Mouse (Mus musculus) embryonic facial prominence, embryonic 11.5 days (tissue): ENCODE results near the gene Vdac1. TPM values are rescaled to one million over a fixed set of nuclear protein-coding genes. Genes with fewer than 3 reads are reported as not detected.
A peak's percentile ranks its signal among the peaks of the same experiment; 100 is the strongest.

Experiments used
- ATAC-seq: fragments of 200-750 bp; cut with Nextera tagmentation; replicated peaks from 2 replicates; pipeline ENCODE4 v1.8.0; 2017; ENCODE audit warnings: low read depth; ENCODE audit not compliant: insufficient number of reproducible peaks, low FRiP score, low TSS enrichment
- DNase-seq: peaks from one replicate; pipeline ENCODE4 v3.0.0-alpha.2; 2015; ENCODE audit warnings: low spot score
- H3K27ac ChIP-seq: fragments of 300-500 bp; sonication (generic); replicated peaks from 2 replicates; pipeline ENCODE4 v1.5.1; 2014; ENCODE audit warnings: mild to moderate bottlenecking, low read depth, low read length, control low read depth
- H3K27me3 ChIP-seq: fragments of 300-500 bp; sonication (generic); 2 replicates; pipeline ENCODE4 v1.6.1; 2014; ENCODE audit warnings: mild to moderate bottlenecking, low read length, moderate library complexity, mixed read lengths; ENCODE audit not compliant: control insufficient read depth, insufficient read depth
- H3K36me3 ChIP-seq: fragments of 300-500 bp; sonication (generic); replicated peaks from 2 replicates; pipeline ENCODE4 v1.6.1; 2014; ENCODE audit warnings: low read depth, mild to moderate bottlenecking, low read length, moderate library complexity, mixed read lengths; ENCODE audit not compliant: control insufficient read depth, insufficient read depth
- H3K4me1 ChIP-seq: fragments of 300-500 bp; sonication (generic); 2 replicates; pipeline ENCODE4 v1.6.1; 2014; ENCODE audit warnings: low read length, mixed read lengths; ENCODE audit not compliant: control insufficient read depth, insufficient read depth
- H3K4me2 ChIP-seq: fragments of 300-500 bp; sonication (generic); 2 replicates; pipeline ENCODE4 v1.6.1; 2014; ENCODE audit warnings: low read depth, mild to moderate bottlenecking, control low read depth, low read length, moderate library complexity
- H3K4me3 ChIP-seq: fragments of 300-500 bp; sonication (generic); 2 replicates; pipeline ENCODE4 v1.5.1; 2014; ENCODE audit warnings: low read depth, low read length, control low read depth
- H3K9ac ChIP-seq: fragments of 300-500 bp; sonication (generic); replicated peaks from 2 replicates; pipeline ENCODE4 v1.6.1; 2014; ENCODE audit warnings: mild to moderate bottlenecking, control low read depth, low read length
- H3K9me3 ChIP-seq: fragments of 300-500 bp; sonication (generic); replicated peaks from 2 replicates; pipeline ENCODE4 v1.6.1; 2016; ENCODE audit warnings: mild to moderate bottlenecking, low read length, inconsistent platforms, mixed read lengths; ENCODE audit not compliant: control insufficient read depth
- WGBS: fragments of 180-500 bp; shearing (Covaris S2); extraction: QIAGEN DNeasy Blood & Tissue Kit; methylation state at CpG from one replicate; pipeline ENCODE4 v1.1.7; 2014; 5-methylcytosine and 5-hydroxymethylcytosine counted together
- polyA plus RNA-seq: library from polyadenylated mRNA; unstranded; fragments of >200 nt; fragmentation: Nextera tagmentation; extraction: Ambion mirVana; gene quantifications from 2 replicates; pipeline ENCODE4 v1.2.1, GENCODE M21; 2014

Vdac1 gene
- polyA plus RNA-seq, 1 experiment from 2014 or later, result 222 TPM

GRCm38 (mm10) chr11:52368176-52368985 lies 7.7 kb downstream of the Vdac1 start:
- H3K9ac ChIP-seq, result no peak overlapping the region
- H3K4me2 ChIP-seq, result no peak overlapping the region
- DNase-seq (no peak), ATAC-seq (no peak)
- no peaks in the 10 kb centered on the region for H3K36me3 ChIP-seq
- H3K9me3 ChIP-seq, result no peaks in the 10 kb centered on the region
- no peaks in the 10 kb centered on the region for H3K27me3 ChIP-seq
- 77% methylated on average over 10 of the region's 10 CpGs for WGBS
- H3K4me3 ChIP-seq, result no peak overlapping the region
- H3K27ac ChIP-seq, result no peak overlapping the region
- peaks cover 2% of the 10 kb centered on the region; the same call in 1 of the 2 replicates for H3K4me1 ChIP-seq

GRCm38 (mm10) chr11:52369252-52370134 lies 8.8 kb downstream of the Vdac1 start:
- Histone ChIP-seq H3K4me3 (no peak overlapping the region), H3K4me2 (no peak overlapping the region), H3K27me3 (no peaks in the 10 kb centered on the region), H3K27ac (no peak overlapping the region), H3K36me3 (no peaks in the 10 kb centered on the region), H3K9me3 (no peaks in the 10 kb centered on the region), H3K9ac (no peak overlapping the region), H3K4me1 (peaks cover 2% of the 10 kb centered on the region; the same call in 1 of the 2 replicates)
- no peak for ATAC-seq
- no peak for DNase-seq
- WGBS, result 88% methylated on average over 9 of the region's 9 CpGs

DNA sequence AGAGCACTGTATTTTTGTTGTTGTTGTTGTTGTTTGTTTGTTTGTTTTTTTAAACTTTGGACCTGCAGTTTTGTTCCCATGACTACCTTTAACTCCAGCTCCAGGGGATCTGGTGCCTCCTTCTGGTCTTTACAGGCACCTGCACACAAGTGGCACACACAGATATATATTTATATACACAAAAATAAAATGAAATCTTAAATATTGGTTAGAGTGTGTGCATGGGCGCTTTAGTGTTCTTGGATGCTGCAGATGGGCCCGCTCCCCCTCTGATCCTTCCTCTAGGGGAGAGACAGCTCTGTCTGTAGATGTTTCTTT lies 9.4 kb downstream of the Vdac1 start:
- no peak overlapping the region for H3K27ac ChIP-seq
- H3K4me2 ChIP-seq, result no peak overlapping the region
- H3K9me3 ChIP-seq, result no peaks in the 10 kb centered on the region
- no peak overlapping the region for H3K9ac ChIP-seq
- H3K27me3 ChIP-seq, result no peaks in the 10 kb centered on the region
- H3K4me1 ChIP-seq, result no peaks in the 10 kb centered on the region; the same call in 1 of the 2 replicates
- H3K4me3 ChIP-seq, result no peak overlapping the region
- no peak for DNase-seq
- WGBS, result 96% methylated on average over 2 of the region's 2 CpGs
- H3K36me3 ChIP-seq, result no peaks in the 10 kb centered on the region
- ATAC-seq, result no peak

DNA sequence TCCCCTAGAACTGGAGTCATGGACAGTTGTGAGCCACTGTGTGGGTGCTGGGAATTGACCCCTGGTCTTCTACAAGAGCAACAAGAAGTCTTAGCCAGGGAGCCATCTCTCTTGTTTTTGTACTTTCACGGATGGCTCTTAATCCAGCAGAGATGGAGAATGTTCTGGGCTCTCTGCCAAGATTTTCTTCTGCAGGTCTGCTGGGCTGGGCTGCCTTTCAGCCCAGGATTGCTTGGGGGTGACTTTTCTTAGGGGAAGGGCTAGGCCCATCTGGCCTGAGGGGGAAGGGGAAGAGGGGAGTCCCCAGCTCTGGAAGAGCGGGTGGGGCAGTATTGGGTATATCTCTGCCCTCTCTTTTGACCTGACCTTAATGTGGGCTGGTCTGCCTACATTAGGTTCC lies 9.9 kb downstream of the Vdac1 start:
- no peak overlapping the region for H3K27ac ChIP-seq
- ATAC-seq, result no peak
- 65% methylated on average over 2 of the region's 2 CpGs for WGBS

GRCm38 (mm10) chr11:52373841-52374240 lies 13.2 kb downstream of the Vdac1 start:
- Histone ChIP-seq H3K4me2 (no peak overlapping the region), H3K27me3 (no peaks in the 10 kb centered on the region), H3K4me3 (no peak overlapping the region), H3K36me3 (no peaks in the 10 kb centered on the region; the same call in 1 of the 2 replicates), H3K4me1 (no peaks in the 10 kb centered on the region; the same call in 1 of the 2 replicates), H3K9ac (no peak overlapping the region), H3K9me3 (no peaks in the 10 kb centered on the region), H3K27ac (no peak overlapping the region)
- WGBS, result 76% methylated on average over 7 of the region's 7 CpGs
- no peak for DNase-seq
- no peak for ATAC-seq

More for the DNA sequence above, 9.9 kb downstream of the Vdac1 start:
- no peak overlapping the region for H3K4me3 ChIP-seq
- no peak overlapping the region for H3K4me2 ChIP-seq
- H3K36me3 ChIP-seq, result no peaks in the 10 kb centered on the region
- no peak for DNase-seq
- no peaks in the 10 kb centered on the region for H3K27me3 ChIP-seq
- H3K9me3 ChIP-seq, result no peaks in the 10 kb centered on the region
- H3K4me1 ChIP-seq, result no peaks in the 10 kb centered on the region; the same call in 1 of the 2 replicates
- no peak overlapping the region for H3K9ac ChIP-seq

DNA sequence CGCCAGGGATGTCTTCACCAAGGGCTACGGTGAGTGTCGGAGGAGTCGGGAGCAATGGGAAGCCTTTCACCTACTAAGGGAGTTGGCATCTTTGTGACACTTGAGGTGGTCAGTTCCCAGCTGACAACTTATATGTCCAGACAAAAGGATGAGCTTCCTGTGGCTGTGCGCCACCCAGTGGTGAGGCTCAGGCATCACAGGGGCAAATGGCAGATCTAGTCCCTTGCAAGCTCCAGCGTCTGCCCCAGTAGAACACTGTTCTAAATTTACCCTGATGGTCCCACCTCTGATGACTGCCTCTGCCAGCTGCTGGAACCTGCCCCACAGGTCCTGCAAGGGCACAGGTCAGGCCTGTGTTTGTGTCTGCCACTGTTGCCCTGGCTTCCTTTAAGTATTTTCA lies 13.7 kb downstream of the Vdac1 start:
- no peaks in the 10 kb centered on the region for H3K9me3 ChIP-seq
- H3K36me3 ChIP-seq, result no peaks in the 10 kb centered on the region; the same call in 1 of the 2 replicates
- DNase-seq (peak; percentile 60), ATAC-seq (0 out of 2 replicates have a peak, but pooled peaks have one; percentile 9)
- H3K4me3 ChIP-seq, result no peak overlapping the region
- no peak overlapping the region for H3K9ac ChIP-seq
- no peak overlapping the region for H3K27ac ChIP-seq
- 62% methylated on average over 6 of the region's 6 CpGs for WGBS
- H3K4me2 ChIP-seq, result no peak overlapping the region
- H3K4me1 ChIP-seq, result no peaks in the 10 kb centered on the region
- H3K27me3 ChIP-seq, result no peaks in the 10 kb centered on the region

DNA sequence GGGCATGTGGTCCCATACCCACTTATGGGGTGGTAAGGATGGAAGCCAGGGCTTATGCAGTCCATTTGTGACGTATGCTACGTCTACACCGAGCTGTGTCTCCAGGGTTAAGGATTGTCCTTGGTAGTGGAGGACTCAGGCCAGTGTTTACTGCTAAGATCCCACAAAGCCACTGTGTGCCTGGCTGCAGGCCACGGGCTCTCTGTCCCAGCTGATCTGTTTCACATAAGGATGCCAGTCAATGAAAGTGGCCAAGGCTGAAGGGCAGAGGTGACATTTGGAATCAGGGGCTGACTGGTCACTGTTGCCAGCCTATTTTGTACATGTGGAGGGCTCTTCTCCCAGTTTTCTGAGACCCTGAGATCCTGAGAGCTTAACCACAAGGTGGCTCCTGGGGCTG lies 16.9 kb downstream of the Vdac1 start:
- no peaks in the 10 kb centered on the region for H3K9me3 ChIP-seq
- WGBS, result 93% methylated on average over 4 of the region's 4 CpGs
- no peak for DNase-seq
- no peak for ATAC-seq
- H3K36me3 ChIP-seq, result no peaks in the 10 kb centered on the region; the same call in 1 of the 2 replicates
- no peak overlapping the region for H3K27ac ChIP-seq
- no peak overlapping the region for H3K4me2 ChIP-seq
- H3K4me1 ChIP-seq, result no peaks in the 10 kb centered on the region
- no peaks in the 10 kb centered on the region for H3K27me3 ChIP-seq
- H3K9ac ChIP-seq, result no peak overlapping the region
- no peak overlapping the region for H3K4me3 ChIP-seq

- no peak overlapping the region for H3K4me3 ChIP-seq
- no peak overlapping the region for H3K27ac ChIP-seq
- no peak overlapping the region for H3K4me2 ChIP-seq
- no peaks in the 10 kb centered on the region for H3K27me3 ChIP-seq
- no peaks in the 10 kb centered on the region for H3K9me3 ChIP-seq
- DNase-seq (no peak), ATAC-seq (no peak)
- 91% methylated on average over 3 of the region's 3 CpGs for WGBS
- no peak overlapping the region for H3K9ac ChIP-seq
- no peaks in the 10 kb centered on the region; the same call in 1 of the 2 replicates for H3K36me3 ChIP-seq
- no peaks in the 10 kb centered on the region for H3K4me1 ChIP-seq
These were observed 18.6 kb downstream of the Vdac1 start for GRCm38 (mm10) chr11:52379241-52379640.
